Mouse (Mus musculus) cortical plate, adult 2 months (tissue): ENCODE measurements around the gene Samd14. TPM values are rescaled to one million over a fixed set of nuclear protein-coding genes. Genes with fewer than 3 reads are reported as not detected.
A peak's percentile ranks its signal among the peaks of the same experiment; 100 is the strongest.

Experiments
- H3K27ac ChIP-seq: fragments of 200-500 bp; 2 replicates; pipeline ENCODE4 v1.5.1; 2012; ENCODE audit warnings: low read length, control low read depth, inconsistent platforms; ENCODE audit not compliant: insufficient read depth
- H3K4me1 ChIP-seq: fragments of 200-500 bp; 2 replicates; pipeline ENCODE4 v1.6.1; 2011; ENCODE audit warnings: low read length; ENCODE audit not compliant: control insufficient read depth, insufficient read depth
- H3K4me3 ChIP-seq: fragments of 200-500 bp; 2 replicates; pipeline ENCODE4 v1.5.1; 2011; ENCODE audit warnings: mild to moderate bottlenecking, low read length, control low read depth; ENCODE audit not compliant: insufficient read depth
- CTCF ChIP-seq: fragments of 200-500 bp; IDR thresholded peaks from 2 replicates; pipeline ENCODE4 v1.5.1; 2011; ENCODE audit warnings: mild to moderate bottlenecking, control low read depth, low read length; ENCODE audit not compliant: insufficient read depth; ENCODE audit errors: extremely low read depth
- POLR2A ChIP-seq: fragments of 200-500 bp; IDR thresholded peaks from 2 replicates; pipeline ENCODE4 v1.6.1; 2011; ENCODE audit warnings: mild to moderate bottlenecking, low read length, control low read depth; ENCODE audit not compliant: insufficient read depth; ENCODE audit errors: extremely low read depth
- polyA plus RNA-seq: library from polyadenylated mRNA; depleted of rRNA; stranded (reverse); fragments of >200 nt; gene quantifications from 2 replicates; pipeline ENCODE4 v1.2.3, GENCODE M21; 2012

Gene Samd14
- polyA plus RNA-seq, 1 experiment: 18.0 TPM

GRCm38 (mm10) chr11:94994208-94994814 lies 15.4 kb upstream of the Samd14 start:
- peak overlapping the region; percentile 49 for H3K4me3 ChIP-seq
- peaks cover 17% of the 10 kb centered on the region for H3K4me1 ChIP-seq
- no peak for TF ChIP-seq POLR2A
- no peak for TF ChIP-seq CTCF
- peak overlapping the region; percentile 23; the same call in 1 of the 2 replicates for H3K27ac ChIP-seq

GRCm38 (mm10) chr11:94994947-94995772 lies 14.5 kb upstream of the Samd14 start:
- Histone ChIP-seq H3K4me1 (peaks cover 16% of the 10 kb centered on the region), H3K27ac (no peak overlapping the region), H3K4me3 (peak overlapping the region; percentile 49)
- TF ChIP-seq CTCF (no peak), POLR2A (no peak)

GRCm38 (mm10) chr11:94996101-94996500 lies 13.6 kb upstream of the Samd14 start:
- TF ChIP-seq CTCF (no peak), POLR2A (no peak)
- Histone ChIP-seq H3K4me3 (peak overlapping the region; percentile 5; the same call in 1 of the 2 replicates), H3K27ac (no peak overlapping the region), H3K4me1 (peaks cover 16% of the 10 kb centered on the region)

GRCm38 (mm10) chr11:94996984-94997383 lies 12.7 kb upstream of the Samd14 start:
- Histone ChIP-seq H3K4me3 (no peak overlapping the region), H3K27ac (no peak overlapping the region), H3K4me1 (peaks cover 16% of the 10 kb centered on the region)
- TF ChIP-seq POLR2A (no peak), CTCF (no peak)

GRCm38 (mm10) chr11:94997596-94997995 lies 12.1 kb upstream of the Samd14 start:
- Histone ChIP-seq H3K27ac (peak overlapping the region; percentile 27), H3K4me1 (peaks cover 16% of the 10 kb centered on the region), H3K4me3 (no peak overlapping the region)
- no peak for TF ChIP-seq CTCF
- no peak for TF ChIP-seq POLR2A

- H3K4me3 ChIP-seq: no peak overlapping the region
- H3K27ac ChIP-seq: peak overlapping the region; percentile 27
- H3K4me1 ChIP-seq: peaks cover 16% of the 10 kb centered on the region
- TF ChIP-seq POLR2A: no peak
- no peak for TF ChIP-seq CTCF
These were observed 11.6 kb upstream of the Samd14 start for GRCm38 (mm10) chr11:94998041-94998531.

GRCm38 (mm10) chr11:95000128-95000527 lies 9.6 kb upstream of the Samd14 start:
- TF ChIP-seq CTCF (no peak), POLR2A (no peak)
- H3K4me1 ChIP-seq: peaks cover 11% of the 10 kb centered on the region
- 0 out of 2 replicates have a peak overlapping the region, but pooled peaks have one; percentile 30 for H3K27ac ChIP-seq
- no peak overlapping the region for H3K4me3 ChIP-seq

- 0 out of 2 replicates have a peak overlapping the region, but pooled peaks have one; percentile 30 for H3K27ac ChIP-seq
- H3K4me3 ChIP-seq: no peak overlapping the region
- H3K4me1 ChIP-seq: peaks cover 10% of the 10 kb centered on the region
- TF ChIP-seq POLR2A (no peak), CTCF (no peak)
These were observed 9.1 kb upstream of the Samd14 start for GRCm38 (mm10) chr11:95000548-95000947.

GRCm38 (mm10) chr11:95001058-95001457 lies 8.6 kb upstream of the Samd14 start:
- no peak overlapping the region for H3K4me3 ChIP-seq
- TF ChIP-seq POLR2A: no peak
- peak; percentile 92 for TF ChIP-seq CTCF
- H3K27ac ChIP-seq: no peak overlapping the region
- peaks cover 10% of the 10 kb centered on the region for H3K4me1 ChIP-seq
